Mouse (Mus musculus) layer of hippocampus, postnatal 10 days (tissue): ENCODE measurements at regions not wholly inside any gene's neighbourhood (a gene's known extent, or its start where the extent isn't known, plus 50 kb on each side); places are given as distances from the start of the nearest gene placed in this dataset.

Experiments
- DNase-seq, 2 experiments: peaks; one replicate each; pipeline ENCODE4 v3.0.0; 2021; ENCODE audit warnings: low spot score in 2 of 2

GRCm38 (mm10) chr12:26551168-26551926, 82.3 kb downstream of the Cmpk2 start:
- no peak for DNase-seq

- no peak for DNase-seq
Observed at GRCm38 (mm10) chr12:26547466-26547865, 78.5 kb downstream of the Cmpk2 start.

DNA sequence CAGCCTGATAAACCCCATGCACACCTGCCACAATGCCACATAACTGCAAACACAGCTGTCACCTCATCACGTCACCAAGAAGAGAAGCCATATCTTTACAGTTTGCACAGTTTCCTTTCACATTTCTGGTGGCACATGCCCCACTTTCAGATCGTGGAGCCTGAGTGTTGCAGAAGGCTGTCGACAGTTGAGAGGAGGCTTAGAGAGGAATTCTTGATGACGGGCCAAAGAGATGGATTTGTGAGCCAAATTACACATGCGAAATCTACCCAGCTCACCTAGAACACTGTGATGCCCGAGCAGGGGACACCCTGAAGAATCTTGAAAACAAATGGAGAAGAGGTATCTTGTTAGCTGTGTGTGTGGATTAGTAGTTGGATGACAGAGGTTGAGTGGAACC, 77.4 kb downstream of the Cmpk2 start:
- no peak for DNase-seq

DNA sequence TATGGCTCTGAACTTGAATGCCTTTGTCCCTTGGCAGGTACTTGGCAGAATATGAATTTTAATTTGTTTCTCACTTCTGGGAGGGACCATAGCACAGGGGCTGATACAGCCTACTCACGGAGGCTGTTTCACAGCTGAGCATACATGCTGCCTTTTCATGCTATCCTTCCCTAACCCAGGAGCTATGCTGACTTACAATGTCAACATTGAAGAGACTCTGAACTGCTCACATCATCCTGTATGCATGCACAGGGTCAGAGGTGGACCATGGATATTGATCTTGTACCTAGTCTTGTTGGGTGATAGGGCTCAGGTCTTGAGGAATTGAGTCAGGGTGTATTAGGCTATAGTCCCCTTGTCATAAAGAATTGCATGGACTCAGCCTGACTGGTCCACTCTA, 74.5 kb downstream of the Cmpk2 start:
- DNase-seq = no peak

DNA sequence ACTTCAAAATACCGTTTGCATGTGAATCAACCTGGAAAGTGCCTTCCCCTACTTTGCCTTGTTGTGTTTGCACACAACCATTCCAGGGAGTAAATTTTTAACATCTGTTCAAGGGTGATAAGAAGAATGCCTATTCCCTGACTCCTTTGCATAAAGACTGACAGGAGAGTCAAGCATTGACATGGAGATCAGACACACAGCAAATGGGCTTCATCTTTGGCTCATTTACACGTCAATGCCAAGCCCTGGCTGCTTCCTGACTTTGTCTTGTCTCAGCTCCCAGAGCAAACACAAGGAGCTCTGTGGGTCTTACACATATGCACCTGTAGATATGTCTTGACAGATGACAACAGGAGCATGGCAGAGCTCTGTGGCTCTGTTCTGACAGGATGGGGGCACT, 73.4 kb downstream of the Cmpk2 start:
- DNase-seq = no peak

- DNase-seq = peak; percentile 17 to 24
Observed at GRCm38 (mm10) chr12:26535261-26535890, 66.4 kb downstream of the Cmpk2 start.

DNA sequence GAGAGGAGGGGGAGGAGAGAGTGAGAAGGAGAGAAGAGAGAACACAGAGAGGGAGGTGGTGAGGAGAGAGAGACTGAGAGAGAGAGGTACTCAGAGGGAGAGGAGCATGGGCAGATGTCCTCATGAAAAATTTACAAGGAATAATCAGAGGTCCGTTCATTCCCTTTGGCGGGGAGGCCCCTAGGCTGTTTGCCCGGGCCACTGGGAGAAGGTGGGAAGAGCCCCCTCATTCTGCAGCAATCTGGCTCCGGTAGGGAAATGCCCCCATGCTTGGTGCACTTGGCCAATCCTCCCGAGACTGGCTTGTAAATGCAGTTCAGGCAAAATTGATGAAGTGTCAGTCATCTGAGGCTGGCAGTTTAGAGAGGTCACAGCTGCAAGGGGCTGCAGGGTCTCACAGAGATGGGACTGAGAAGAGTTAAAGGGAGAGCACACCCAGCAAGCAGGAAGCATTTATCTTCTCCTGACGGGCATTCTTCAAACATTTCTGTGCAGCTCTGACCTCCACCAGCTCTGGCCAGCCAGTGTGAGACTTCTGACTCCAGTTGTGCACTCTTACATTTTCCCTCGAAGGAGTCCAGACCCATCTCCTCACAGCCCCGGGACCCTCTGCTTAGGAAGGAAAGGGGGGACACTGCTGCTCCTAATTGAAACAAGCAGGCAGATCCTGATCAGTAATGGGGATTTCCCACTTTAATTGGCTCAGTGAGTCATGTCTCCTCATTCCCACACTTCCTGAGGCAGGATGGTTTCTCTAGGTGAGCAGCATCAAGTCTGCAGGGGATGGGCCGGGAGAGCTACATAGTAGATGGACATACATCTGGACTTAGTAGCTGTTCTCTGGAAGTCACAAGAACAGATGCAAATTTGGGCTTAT, 65.5 kb downstream of the Cmpk2 start:
- peak; percentile 21 to 41 for DNase-seq

DNA sequence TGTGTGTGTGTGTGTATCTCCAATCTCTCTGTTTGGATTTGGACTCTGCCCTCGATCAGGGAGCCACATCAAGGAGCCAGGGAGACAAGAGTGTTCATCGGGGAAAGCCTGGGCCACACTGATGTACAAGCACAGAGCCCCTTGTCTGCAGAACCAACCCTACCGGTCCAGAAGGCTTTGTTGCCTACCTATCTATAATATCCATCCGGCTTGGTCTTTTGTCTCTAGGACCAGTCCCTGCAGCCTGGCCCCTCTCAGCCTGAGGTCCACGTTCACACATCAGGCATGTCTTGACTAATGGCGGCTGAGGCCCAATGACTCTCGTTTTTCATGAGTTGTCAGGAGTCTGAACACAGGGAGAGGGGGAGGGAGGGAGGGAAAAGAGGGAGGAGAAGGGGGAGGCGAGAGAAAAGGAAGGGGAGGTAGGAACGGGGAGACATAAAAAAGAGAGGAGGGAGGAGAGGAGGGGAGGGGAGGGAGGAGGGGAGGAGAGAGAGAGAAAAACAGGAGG, 64.7 kb downstream of the Cmpk2 start:
- DNase-seq = peak in 1 of 2 experiments; percentile 30

DNA sequence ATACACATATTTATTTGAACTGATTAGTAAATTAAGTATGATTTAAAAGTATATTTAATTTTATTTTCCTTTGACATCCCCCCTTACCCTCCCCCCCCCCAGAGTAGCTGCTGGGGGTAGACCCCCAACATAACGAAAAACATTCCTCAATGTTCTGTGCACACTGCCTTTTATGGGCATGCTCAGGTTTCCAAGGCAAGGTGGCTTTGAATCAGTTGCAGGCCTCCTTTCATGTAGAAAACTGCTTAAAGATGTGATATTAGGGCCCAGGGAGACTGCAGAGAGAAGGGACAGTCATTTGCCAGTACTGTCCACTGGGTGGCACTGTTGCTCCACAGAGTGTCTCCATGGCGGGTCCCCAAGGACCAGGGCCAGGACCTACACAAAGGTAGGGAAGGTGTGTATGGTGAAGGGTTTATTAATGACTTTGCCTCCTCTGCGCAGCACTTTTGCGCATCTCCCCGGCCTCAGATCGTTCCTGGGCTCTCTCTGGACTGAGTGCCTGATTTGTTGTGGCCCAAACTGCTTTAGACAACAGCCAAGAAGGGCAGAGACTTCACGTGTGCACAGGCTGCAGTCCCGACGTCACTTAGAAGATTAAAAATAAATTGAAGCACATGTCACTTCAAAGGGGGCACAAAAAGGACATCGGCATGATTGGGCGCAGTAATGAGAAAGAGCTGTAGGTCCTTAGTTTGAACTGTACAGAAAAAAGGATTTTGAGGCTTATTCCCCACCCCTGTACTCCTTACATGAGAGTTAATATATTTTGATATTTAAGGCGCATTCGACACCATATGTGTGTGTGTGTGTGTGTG, 64.0 kb downstream of the Cmpk2 start:
- DNase-seq = peak; percentile 91 to 93

DNA sequence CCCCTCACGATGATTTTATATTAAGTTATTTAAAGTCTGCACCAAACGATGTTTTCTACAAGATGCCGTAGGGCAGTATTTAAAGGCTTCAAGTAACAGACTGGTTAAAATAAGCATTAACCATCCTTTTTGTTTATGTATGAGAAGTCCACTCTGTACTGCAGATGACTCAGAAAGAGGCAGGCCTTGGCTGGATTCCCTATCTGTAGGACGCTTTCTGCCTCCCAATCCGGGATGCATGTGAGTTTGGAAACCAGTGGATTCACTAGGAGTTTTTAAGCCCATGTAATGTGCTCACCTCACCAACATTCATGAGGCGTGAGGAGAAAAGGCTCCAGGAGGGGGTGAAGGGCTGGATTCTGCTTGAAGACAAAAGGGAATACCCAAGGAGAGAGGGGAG, 63.1 kb downstream of the Cmpk2 start:
- no peak for DNase-seq
